In the genomic region with DNA sequence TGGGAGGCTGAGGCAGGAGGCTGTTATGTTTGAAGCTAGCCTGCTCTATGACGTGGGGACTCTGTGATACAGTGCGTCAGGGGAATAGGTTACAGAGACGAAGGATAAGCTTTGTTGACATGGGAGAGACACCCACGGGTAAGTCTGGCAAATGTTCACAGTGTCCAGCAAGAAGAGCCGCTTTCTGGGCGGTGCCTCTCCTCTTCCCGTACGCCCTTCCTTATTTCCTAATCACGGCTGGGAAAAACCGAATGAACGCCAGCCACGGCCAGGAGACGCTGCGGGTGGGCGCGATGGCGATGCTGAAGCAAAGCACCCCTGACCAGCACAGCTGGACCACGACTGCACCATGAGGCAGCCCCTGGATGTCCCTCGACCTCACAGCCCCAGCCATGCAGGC, we compare ENCODE assay signal across 11 mouse cellular contexts.
DNase-seq lines count a peak whose midpoint lies in the region; ATAC-seq and TF ChIP-seq lines count a peak whose summit lies in the region.
"Had no signal": no experiment of that assay in that cellular context is flagged by ENCODE, and none has a peak within 500 bp of the region (broad histone marks: within the 10 kb centered on the region; RNA-seq: fewer than 3 reads in every experiment).

No protein-coding gene starts in this region.

- no peaks in the 10 kb centered on the region for H3K36me3 ChIP-seq in forebrain, embryonic 14.5 days (ENCODE audit: control insufficient read depth, insufficient read depth, low read length)
- H3K36me3 ChIP-seq in forebrain, embryonic 12.5 days (replicated peaks) = no peaks in the 10 kb centered on the region
- no peaks in the 10 kb centered on the region for H3K36me3 ChIP-seq in kidney, postnatal 0 days (ENCODE audit: insufficient read depth, low read length)
- H3K36me3 ChIP-seq in embryonic facial prominence, embryonic 15.5 days = no peaks in the 10 kb centered on the region

- H3K4me3 ChIP-seq in forebrain, embryonic 14.5 days (ENCODE audit: low read depth, low read length) = no peak overlapping the region
- H3K4me3 ChIP-seq in forebrain, embryonic 12.5 days (replicated peaks) = no peak overlapping the region
- H3K4me3 ChIP-seq in kidney, postnatal 0 days (replicated peaks; ENCODE audit: low read depth, low read length) = no peak overlapping the region
- no peak overlapping the region for H3K4me3 ChIP-seq in embryonic facial prominence, embryonic 15.5 days (replicated peaks)

- no peaks in the 10 kb centered on the region for H3K9me3 ChIP-seq in forebrain, embryonic 14.5 days (replicated peaks; ENCODE audit: control insufficient read depth, low read length)
- no peaks in the 10 kb centered on the region for H3K9me3 ChIP-seq in forebrain, embryonic 12.5 days
- H3K9me3 ChIP-seq in kidney, postnatal 0 days (replicated peaks; ENCODE audit: low read length) = no peaks in the 10 kb centered on the region
- H3K9me3 ChIP-seq in embryonic facial prominence, embryonic 15.5 days (replicated peaks) = no peaks in the 10 kb centered on the region

- 86% methylated on average over 19 of the region's 19 CpGs for WGBS in forebrain, embryonic 14.5 days
- WGBS in forebrain, embryonic 12.5 days = 81% methylated on average over 19 of the region's 19 CpGs
- WGBS in kidney, postnatal 0 days = 61% methylated on average over 19 of the region's 19 CpGs
- WGBS in embryonic facial prominence, embryonic 15.5 days = 66% methylated on average over 19 of the region's 19 CpGs

- peak; percentile 5; the same call in 1 of the 2 replicates for ATAC-seq in forebrain, embryonic 14.5 days
- no peak for ATAC-seq in forebrain, embryonic 12.5 days (ENCODE audit: low FRiP score)
- ATAC-seq in kidney, postnatal 0 days (replicated peaks; ENCODE audit: low FRiP score, low read depth) = no peak
- no peak for ATAC-seq in embryonic facial prominence, embryonic 15.5 days (ENCODE audit: insufficient number of reproducible peaks, low FRiP score, low TSS enrichment, low read depth)

- peaks cover 5% of the 10 kb centered on the region for H3K4me1 ChIP-seq in forebrain, embryonic 14.5 days (ENCODE audit: control insufficient read depth, insufficient read depth, low read length)
- peaks cover 16% of the 10 kb centered on the region for H3K4me1 ChIP-seq in forebrain, embryonic 12.5 days
- peaks cover 11% of the 10 kb centered on the region; the same call in 1 of the 2 replicates for H3K4me1 ChIP-seq in kidney, postnatal 0 days (replicated peaks; ENCODE audit: insufficient read depth, low read length)
- H3K4me1 ChIP-seq in embryonic facial prominence, embryonic 15.5 days = peaks cover 48% of the 10 kb centered on the region

- H3K27me3 ChIP-seq in forebrain, embryonic 14.5 days (replicated peaks; ENCODE audit: control insufficient read depth, insufficient read depth, low read length) = no peaks in the 10 kb centered on the region
- peaks cover 18% of the 10 kb centered on the region; the same call in 1 of the 2 replicates for H3K27me3 ChIP-seq in forebrain, embryonic 12.5 days
- no peaks in the 10 kb centered on the region for H3K27me3 ChIP-seq in kidney, postnatal 0 days (ENCODE audit: insufficient read depth, low read length)
- no peaks in the 10 kb centered on the region; the same call in 1 of the 2 replicates for H3K27me3 ChIP-seq in embryonic facial prominence, embryonic 15.5 days

- DNase-seq in forebrain, embryonic 14.5 days (ENCODE audit: low spot score) = no peak
- DNase-seq in kidney, postnatal 0 days (ENCODE audit: low spot score) = no peak
- DNase-seq in kidney, adult 9 months = no peak
- DNase-seq in lung, postnatal 10 days = peak; percentile 34
- no peak for DNase-seq in thymus, postnatal 4 days
- no peak for DNase-seq in spleen, postnatal 10 days (ENCODE audit: low spot score in 2 of 2)
- DNase-seq: cerebellum, adult 18-20 months had no signal

- no peak overlapping the region for H3K9ac ChIP-seq in forebrain, embryonic 14.5 days (ENCODE audit: low read length)
- H3K9ac ChIP-seq in forebrain, embryonic 12.5 days = no peak overlapping the region
- no peak overlapping the region for H3K9ac ChIP-seq in kidney, postnatal 0 days (ENCODE audit: low read depth, low read length)
- no peak overlapping the region for H3K9ac ChIP-seq in embryonic facial prominence, embryonic 15.5 days
- H3K9ac ChIP-seq: liver, embryonic 14.5 days had no signal

- no peak for TF ChIP-seq CTCF in kidney, postnatal 0 days (IDR thresholded peaks at IDR 0.05; ENCODE audit: low read depth)

- H3K4me2 ChIP-seq in forebrain, embryonic 14.5 days (ENCODE audit: low read length) = no peak overlapping the region
- no peak overlapping the region for H3K4me2 ChIP-seq in forebrain, embryonic 12.5 days
- no peak overlapping the region for H3K4me2 ChIP-seq in kidney, postnatal 0 days (ENCODE audit: low read length)
- peak overlapping the region; percentile 44 for H3K4me2 ChIP-seq in embryonic facial prominence, embryonic 15.5 days (replicated peaks)

- H3K27ac ChIP-seq in forebrain, embryonic 14.5 days (ENCODE audit: low read depth, low read length) = no peak overlapping the region
- H3K27ac ChIP-seq in forebrain, embryonic 12.5 days = no peak overlapping the region
- 0 out of 2 replicates have a peak overlapping the region, but pooled peaks have one; percentile 31 for H3K27ac ChIP-seq in kidney, postnatal 0 days
- no peak overlapping the region for H3K27ac ChIP-seq in embryonic facial prominence, embryonic 15.5 days (replicated peaks)
- H3K27ac ChIP-seq: hindbrain, postnatal 0 days; liver, embryonic 14.5 days had no signal
